Mouse (Mus musculus): ENCODE data around the gene Fut8.
"Not testable (repeated sequence)": the region's sequence is repeated elsewhere in the genome, so short reads cannot be mapped to it uniquely, and the experiment has no call there.

Fut8 gene

GRCm38 (mm10) chr12:77495781-77496180 lies 257.9 kb downstream of the Fut8 start:
- in situ Hi-C loops (cut with MboI, MseI), result no loop called here

GRCm38 (mm10) chr12:77498153-77498552 lies 260.2 kb downstream of the Fut8 start:
- in situ Hi-C loops (cut with MboI, MseI), result no loop called here

- in situ Hi-C loops (cut with MboI, MseI), result no loop called here
Observed at GRCm38 (mm10) chr12:77500439-77501055, 262.6 kb downstream of the Fut8 start.

- in situ Hi-C loops (cut with MboI, MseI), result no loop called here
Observed at GRCm38 (mm10) chr12:77501466-77502240, 263.7 kb downstream of the Fut8 start.

GRCm38 (mm10) chr12:77502243-77502642 lies 264.3 kb downstream of the Fut8 start:
- in situ Hi-C loops (cut with MboI, MseI), result no loop called here

- in situ Hi-C loops (cut with MboI, MseI), result no loop called here
Observed at GRCm38 (mm10) chr12:77505431-77505830, 267.5 kb downstream of the Fut8 start.

- in situ Hi-C loops (cut with MboI, MseI), result no loop called here
Observed at GRCm38 (mm10) chr12:77507770-77508169, 269.8 kb downstream of the Fut8 start.

- in situ Hi-C loops (cut with MboI, MseI), result no loop called here
Observed at GRCm38 (mm10) chr12:77510758-77511157, 272.8 kb downstream of the Fut8 start.

GRCm38 (mm10) chr12:77511206-77511605 lies 273.3 kb downstream of the Fut8 start:
- in situ Hi-C loops (cut with MboI, MseI), result no loop called here

- in situ Hi-C loops (cut with MboI, MseI), result no loop called here
Observed at GRCm38 (mm10) chr12:77511631-77512030, 273.7 kb downstream of the Fut8 start.

GRCm38 (mm10) chr12:77516805-77517204 lies 278.9 kb downstream of the Fut8 start:
- in situ Hi-C loops (cut with MboI, MseI), result no loop called here

- in situ Hi-C loops (cut with MboI, MseI), result no loop called here
Observed at GRCm38 (mm10) chr12:77517691-77518090, 279.8 kb downstream of the Fut8 start.

- in situ Hi-C loops (cut with MboI, MseI), result no loop called here
Observed at GRCm38 (mm10) chr12:77519534-77520102, 281.7 kb downstream of the Fut8 start.

- in situ Hi-C loops (cut with MboI, MseI), result not testable (repeated sequence)
Observed at GRCm38 (mm10) chr12:77524014-77524413, 286.1 kb downstream of the Fut8 start.
